Mouse (Mus musculus): Measurements from ENCODE around the gene Cd19.

Gene Cd19

DNA sequence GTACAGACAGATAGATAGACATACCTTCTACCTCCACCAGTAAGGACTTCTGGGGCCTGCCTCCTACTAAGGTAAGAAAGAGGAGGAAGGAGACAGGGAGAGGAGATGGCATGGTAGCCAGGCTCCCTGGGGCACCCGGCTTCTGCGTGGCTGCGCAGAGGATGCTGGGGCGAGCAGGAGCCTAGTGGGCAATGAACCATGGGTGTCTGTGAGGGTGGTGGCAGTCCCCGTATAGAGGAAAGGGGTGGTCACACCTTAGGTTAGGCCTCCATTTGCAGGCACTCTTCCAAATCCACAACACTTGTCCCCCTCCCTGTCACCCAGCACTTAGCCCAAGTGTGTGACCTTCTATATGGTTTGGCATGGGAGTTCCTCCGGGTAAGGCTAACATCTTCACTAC is at the start of gene Cd19:
Cd19 (minus strand) TSS at position 165 of the 400 bp plus-strand sequence.
- 93% methylated on average over 6 of the region's 6 CpGs for WGBS

DNA sequence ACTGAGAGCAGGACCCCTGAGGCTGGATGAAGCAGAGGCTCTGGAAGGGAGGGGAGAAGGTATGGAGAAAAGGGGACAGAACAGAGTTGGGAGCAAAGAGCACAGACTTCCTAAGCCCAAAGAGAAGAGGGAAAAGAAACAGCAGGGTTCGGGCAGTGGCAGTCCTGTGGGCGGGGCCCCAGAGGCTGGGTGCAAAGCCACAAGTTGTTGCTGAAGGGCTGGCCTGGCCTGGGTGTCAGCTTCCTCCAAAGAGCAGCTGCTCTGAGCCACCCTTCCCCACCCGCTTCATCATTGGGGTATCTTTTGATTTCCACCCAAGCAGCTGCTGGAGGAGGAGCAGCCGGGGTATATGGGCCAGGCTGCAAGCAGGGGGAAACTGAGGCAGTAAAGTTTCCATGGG is 49.4 kb upstream of the Cd19 start:
- WGBS = 76% methylated on average over 4 of the region's 4 CpGs

- 71% methylated on average over 4 of the region's 4 CpGs for WGBS
Measured at GRCm38 (mm10) chr7:126463547-126463946, 48.9 kb upstream of the Cd19 start.

DNA sequence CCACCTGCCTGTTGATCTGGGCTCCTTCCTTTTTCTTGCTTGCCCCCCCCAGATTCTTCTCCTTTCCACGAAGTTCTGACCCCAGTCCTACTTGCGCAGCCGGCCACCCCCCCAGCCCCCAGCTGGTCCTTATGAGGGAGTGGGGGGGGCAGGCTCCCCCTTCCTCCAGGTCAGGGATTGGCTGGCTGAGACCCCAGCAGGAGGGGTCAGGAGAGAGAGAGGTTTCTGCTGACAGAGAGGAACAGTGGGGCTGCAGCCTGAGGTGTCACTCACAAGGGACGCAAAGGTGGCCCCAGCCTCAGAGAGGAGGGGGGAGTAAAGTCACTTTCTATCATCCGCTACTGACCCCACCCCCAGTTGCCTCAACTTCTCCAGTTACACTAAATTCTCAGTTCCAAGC is 48.3 kb upstream of the Cd19 start, which contains the start of gene Atp2a1:
Atp2a1 (minus strand) TSS at position 105 of the 400 bp plus-strand sequence.
- WGBS = 70% methylated on average over 5 of the region's 5 CpGs

DNA sequence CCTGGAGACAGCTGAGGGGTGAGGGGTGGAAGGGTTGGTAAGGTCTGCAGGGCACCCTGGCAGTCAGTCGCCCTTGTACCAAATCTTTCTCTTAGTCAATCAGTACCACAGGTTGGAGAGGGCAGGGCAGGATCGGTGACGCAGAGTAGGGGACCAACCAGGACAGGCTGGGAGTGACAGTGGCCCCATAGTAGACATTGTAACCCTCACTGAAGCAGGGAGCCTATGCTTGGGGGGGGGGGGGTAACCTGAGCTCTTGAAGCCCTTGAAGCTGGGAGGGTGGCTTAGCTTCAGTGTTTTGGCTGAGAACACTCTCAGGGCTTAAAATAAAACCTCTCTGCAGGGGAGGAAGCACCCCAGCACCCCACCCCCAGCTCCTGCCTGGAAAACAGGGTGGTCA is 46.9 kb upstream of the Cd19 start:
- WGBS = 84% methylated on average over 3 of the region's 3 CpGs

DNA sequence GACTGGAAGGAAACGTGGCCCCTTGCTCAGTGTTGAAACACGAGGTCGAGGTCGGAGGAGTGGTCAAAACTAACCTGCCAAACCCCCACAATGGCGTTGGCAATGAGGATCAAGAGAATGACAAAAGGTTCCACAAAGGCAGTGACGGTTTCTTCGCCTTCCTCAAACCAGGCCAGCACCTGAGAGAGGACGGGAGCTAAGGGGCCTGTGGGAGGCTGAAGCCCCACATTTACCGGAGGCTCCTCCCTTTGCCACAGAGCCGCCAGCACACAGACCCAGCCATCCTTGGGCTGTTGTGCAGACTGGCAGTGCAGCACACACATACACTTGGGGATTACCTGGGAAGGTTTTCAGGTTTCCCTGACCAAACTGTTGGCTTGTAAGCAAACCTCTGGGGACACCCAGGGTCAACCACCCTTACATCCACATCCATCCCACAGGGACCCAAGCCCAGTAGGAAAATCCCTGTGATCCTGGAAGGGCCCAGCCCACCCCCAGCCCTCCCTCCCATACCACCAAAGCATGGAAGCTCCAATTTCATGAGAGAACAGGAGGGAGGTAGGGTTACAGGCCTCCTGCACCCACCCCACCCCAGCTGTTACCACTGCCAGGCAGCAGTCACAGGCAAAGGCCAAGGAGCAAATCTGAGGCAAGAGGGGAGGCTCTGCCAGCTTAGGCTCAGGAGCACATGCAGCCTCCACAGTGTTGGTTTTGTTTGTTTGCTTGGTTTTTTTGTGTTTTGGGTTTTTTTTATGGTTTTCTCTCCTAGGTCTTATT is 46.1 kb upstream of the Cd19 start:
- 79% methylated on average over 10 of the region's 10 CpGs for WGBS

DNA sequence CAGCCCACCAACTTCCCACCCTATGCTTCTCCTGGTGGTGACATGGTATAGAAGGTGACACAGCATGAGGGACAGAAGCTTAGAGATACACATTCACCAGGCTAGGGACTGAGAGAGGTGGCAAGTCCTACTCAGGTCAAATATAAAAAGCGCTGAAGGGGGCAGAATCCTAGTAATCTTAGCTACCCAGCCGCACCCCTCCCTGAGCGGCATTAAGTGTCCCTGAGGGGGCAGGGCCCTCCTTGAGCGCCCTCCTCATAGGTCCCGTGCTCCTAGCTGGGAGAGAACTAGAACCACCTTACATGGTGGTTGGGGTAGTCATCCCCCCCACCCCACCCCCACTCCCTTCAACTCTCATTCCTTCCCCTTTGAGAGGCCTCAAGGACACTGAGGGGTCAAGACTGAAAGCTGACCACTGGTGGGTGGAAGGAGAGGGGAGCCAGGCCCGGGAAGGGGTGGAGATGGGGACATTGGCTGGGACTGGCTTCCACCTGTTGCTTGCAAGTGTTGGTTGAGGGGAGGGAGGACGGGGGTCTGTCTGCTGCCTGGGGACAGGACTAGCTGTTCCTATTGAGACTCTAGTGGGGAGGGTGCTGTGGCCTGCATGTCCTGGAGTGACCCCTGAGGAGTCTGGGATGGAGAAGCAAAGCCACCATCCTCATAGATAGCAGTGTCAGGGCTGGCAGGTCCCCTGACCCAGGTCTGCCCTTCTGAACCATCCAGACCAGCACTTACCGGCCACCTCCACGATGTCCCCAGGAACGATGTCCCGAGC is 44.3 kb upstream of the Cd19 start:
- 85% methylated on average over 11 of the region's 11 CpGs for WGBS

DNA sequence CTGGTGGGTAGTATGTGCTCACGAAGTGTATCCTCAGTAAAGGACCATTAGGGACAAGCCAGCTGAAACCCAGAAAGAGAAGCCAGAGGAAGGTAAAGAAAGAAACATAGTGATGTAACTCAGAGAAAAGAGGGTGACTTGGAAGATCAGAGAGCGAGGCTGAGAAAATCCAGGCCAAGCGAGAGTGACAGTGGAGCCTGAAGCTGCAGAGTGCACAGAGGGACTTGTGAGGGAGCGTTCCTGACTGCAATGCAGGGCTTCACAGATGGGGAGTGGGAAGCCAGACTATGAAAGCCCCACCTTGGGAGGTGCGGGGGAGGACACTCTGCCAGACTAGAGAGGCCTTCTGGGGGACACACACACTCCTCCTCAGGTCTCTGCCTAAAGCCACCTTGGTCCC is 43.5 kb upstream of the Cd19 start:
- WGBS = 57% methylated on average over 5 of the region's 5 CpGs

DNA sequence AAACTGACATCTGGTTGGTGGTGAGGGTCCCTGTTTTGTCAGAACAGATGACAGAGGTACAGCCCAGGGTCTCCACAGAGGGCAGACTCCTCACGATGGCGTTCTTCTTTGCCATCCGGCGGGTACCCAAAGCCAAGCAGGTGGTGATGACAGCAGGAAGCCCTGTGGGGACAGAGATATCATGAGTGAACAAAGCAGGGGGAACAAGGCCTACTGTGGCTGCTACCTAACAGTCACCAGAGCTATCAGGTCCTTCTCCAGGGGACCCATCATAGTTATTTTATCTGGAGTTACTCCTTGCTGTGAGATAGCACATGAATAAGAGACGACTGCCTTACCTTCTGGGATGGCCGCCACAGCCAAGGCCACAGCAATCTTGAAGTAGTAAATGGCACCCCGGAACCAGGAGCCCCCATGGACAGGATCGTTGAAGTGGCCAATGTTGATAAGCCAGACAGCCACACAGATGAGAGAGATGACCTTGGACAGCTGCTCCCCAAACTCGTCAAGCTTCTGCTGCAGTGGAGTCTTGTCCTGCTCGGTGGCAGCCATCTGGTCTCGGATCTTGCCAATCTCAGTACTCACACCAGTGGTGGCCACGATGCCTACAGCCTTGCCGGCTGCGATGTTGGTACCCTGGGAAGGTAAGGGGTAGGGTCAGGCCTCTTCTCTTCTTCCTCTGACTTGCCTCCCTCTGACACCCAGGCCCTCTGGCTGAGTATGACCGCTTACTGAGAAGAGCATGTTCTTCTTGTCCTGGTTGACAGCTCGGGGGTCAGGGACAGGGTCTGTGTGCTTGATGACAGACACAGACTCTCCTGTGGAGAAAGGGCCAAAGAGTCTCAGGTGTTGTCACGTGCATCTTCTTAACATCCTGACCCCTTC is 41.9 kb upstream of the Cd19 start:
- WGBS = 92% methylated on average over 17 of the region's 17 CpGs

DNA sequence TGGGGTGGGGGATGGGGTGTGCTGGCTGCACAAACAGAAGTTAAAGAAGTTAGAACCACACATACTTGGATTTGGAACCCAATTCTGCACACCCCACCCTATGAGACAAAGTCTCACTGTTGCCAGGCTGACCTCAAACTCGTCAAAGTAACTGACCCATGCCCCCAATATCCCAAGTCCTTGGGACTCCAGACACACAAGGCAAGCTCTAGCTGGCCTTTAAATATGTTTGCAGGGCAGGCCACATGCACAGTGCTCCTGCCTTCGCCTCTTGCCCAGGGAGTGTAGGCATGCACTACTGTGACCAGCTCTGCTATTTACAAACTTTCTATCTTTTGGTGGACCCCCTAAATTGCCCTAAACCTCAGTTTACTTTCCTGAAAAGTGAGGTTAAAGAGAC is 40.6 kb upstream of the Cd19 start:
- 83% methylated on average over 2 of the region's 2 CpGs for WGBS

DNA sequence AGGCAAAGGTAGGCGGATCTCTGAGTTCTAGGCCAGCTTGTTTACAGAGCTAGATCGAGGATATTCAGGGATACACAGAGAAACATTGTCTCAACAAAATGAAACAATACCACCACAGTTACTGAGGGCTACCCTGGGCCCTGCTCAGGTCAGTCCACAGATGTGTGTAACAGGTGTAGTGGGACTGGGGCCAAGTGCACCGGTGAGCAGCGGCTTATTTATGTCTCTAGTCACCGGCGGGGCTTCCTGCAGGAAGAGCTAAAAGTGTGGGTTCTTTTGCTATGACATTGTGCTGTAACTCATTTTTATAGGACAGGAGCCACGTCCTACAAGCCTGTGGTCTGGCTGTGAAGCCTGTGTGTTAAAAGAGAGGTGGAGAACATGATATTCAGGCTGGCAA is 39.2 kb upstream of the Cd19 start:
- 65% methylated on average over 7 of the region's 7 CpGs for WGBS

DNA sequence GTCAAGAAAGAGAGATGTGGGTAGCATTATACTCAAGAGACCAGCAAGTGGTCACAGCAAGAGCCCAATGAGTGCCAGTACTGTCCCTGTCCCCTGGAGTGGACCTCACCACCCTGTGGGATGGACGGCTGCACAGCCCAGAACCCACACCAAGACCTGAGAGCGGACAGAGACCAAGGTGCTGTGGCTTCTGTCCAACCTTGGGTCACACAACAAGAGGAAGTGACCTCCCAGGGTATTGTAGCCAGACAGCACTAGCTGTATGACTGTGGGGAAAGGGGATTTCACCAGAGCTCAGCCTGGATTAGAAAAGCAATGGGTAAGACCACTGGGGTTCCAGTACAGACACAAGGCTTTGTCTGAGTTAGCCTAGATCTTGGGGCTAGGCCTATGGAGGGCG is 37.6 kb upstream of the Cd19 start:
- WGBS = 86% methylated on average over 3 of the region's 3 CpGs

- 92% methylated on average over 6 of the region's 6 CpGs for WGBS
Measured at GRCm38 (mm10) chr7:126450641-126451040, 36.0 kb upstream of the Cd19 start.

DNA sequence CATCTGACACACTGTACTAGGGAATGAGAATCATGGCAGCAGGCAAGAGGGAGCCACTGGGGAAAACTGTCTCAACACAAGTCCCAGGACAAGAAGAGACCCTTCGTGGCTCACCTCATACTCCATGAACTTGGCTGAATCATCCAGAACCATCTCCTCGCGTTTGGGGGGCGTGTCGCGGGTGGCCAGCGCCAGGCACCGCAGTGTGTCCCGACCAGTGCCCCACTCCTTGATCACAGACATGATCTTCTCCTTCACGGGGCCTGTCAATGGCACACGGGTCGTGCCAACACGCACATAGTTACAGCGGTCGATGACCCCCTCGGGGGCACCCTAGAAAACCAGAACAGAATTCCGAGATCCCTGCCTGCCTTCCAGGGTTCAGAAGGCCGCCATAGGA is 35.3 kb upstream of the Cd19 start:
- WGBS = 92% methylated on average over 18 of the region's 18 CpGs

- 90% methylated on average over 19 of the region's 19 CpGs for WGBS
Measured at GRCm38 (mm10) chr7:126448481-126448880, 33.8 kb upstream of the Cd19 start.

DNA sequence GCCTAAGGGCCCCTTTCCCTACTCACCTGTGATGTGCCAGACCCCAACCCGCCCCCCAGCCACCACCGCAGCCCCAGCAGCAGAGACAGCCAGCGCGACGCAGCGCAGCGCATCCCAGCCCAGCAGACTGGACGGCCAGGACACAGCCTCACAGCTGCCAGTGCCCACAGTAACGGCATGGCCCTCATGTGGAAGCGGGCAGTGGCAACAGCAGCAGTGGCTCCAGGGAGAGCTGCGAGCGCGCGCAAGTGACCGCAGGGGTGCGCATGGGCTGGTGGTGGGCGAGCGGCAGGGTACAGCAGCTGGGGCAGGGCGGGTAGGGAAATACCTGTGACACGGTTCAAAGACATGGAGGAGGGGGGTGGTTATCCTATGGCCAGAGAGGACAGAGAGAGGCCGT is 31.5 kb upstream of the Cd19 start:
- WGBS = 93% methylated on average over 21 of the region's 21 CpGs

DNA sequence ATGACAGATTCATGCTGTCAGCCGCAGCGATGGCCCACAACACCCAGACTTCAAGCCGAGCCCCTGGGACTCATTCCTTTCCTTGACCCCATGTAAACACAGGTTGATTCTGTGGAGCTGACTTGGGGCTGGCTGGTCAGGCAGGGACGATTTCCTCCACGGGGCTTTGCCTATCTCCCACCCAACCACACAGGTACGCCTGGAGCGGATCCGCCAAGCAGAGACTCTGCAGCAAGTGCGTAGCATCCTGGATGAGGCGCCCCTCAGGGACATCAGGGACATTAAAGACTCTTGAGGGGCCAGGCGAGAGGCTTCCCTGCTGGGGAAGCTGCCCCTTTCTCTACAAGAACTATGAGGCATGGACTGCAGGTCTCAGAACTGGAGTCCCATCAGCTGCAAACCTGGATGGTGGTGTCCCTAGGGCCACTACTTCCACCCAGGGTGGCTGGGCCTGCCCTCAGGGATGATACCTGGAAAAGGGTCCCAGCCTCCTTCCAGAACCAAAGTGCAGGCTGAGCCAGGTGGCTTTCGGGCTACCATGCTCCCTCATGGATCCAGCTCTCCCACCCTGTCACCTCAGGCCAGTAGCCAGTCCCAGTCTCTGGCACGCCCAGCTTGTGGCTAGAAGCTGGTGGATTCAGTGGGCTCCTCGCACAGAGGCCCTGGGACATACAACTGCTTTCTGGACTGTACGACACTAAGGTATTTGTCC is 30.6 kb upstream of the Cd19 start:
- WGBS = 95% methylated on average over 15 of the region's 15 CpGs

DNA sequence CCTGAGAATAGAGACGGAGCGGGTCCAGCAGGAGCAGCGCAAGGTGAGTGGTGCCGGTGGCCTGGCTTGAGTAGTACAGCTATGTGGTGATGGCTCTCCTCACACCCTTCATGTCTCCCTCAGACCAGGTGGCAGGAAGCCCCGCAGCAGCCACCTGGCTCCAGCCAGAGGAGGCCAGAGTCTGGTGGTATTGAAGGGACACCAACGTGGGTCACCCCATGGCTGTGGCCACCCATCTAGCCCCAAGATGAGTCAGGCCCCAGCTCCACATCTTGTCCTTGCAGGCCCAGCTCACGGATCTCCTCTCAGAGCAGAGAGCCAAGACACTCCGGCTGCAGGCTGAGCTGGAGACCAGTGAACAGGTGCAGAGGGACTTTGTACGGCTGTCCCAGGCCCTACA is 29.8 kb upstream of the Cd19 start:
- 98% methylated on average over 9 of the region's 9 CpGs for WGBS

DNA sequence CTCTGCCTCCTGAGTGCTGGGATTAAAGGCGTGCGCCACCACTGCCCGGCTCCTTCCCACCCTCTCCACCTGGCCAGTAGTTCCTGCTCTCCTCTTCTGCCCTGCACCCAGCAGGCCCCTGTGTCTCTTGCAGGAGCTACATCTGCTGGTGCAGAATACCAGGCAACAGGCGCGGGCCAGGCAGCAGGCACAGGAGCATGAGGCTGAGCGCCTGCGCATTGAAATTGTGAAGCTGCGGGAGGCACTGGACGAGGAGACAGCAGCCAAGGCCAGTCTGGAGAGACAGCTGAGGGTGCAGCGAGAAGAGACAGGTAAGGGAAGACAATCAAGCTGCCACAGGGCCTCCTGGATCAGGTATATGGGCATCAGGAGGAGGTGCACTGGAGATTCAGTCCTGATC is 29.3 kb upstream of the Cd19 start:
- 96% methylated on average over 10 of the region's 10 CpGs for WGBS

DNA sequence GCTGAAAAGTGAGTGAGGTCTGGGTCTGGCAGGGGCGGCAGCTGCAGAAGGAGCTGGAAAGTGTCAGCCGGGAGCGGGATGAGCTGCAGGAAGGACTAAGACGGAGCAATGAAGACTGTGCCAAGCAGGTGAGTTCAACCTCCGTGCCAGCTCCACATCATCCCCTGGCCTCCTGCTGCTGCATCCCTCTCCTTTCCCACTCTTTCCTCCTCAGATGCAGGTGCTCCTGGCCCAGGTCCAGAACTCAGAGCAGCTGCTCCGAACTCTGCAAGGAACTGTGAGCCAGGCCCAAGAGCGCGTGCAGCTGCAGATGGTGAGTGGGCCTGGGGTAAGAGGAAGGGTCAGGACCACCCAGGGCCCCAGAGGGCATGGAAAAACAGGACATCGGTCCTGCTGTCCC is 25.4 kb upstream of the Cd19 start:
- 76% methylated on average over 9 of the region's 9 CpGs for WGBS

DNA sequence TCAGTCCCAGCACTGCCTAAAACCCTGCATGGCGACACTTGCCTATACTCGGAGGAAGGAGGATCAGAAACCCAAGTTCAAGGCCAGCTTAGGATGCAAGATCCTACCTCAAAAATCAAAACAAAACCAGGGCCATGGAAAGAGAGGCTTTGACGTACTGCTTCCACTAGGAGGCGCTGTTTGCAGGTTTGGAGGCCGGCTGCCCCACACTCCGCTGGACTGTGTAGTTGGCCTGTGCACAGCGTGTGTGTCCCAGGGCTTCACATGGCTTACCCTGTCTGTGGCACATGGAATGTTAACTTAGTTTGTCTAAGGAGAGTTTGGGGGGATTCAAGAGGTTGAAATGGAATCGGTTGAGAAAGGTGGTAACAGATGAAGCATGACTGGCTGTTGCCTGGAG is 22.2 kb upstream of the Cd19 start:
- WGBS = 39% methylated on average over 8 of the region's 8 CpGs

DNA sequence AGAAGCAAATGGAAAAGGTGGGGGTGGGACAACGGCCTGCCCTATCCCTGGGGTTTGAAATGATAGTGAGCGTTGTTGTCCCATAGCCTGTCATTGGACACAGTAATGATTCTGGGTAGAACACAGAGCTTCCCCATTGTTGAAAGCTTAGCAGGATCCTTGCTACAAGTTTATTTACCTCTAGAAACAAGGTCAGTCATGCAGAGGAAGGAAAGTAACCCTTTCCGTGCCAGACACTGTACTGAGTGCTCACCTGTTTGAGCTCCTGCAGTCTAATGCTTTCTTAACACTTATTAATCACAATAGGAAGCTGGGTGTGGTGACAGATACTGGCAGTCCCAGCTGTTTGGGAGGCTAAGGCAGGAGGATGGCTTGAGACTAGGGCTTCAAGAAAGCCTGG is 21.1 kb upstream of the Cd19 start:
- 87% methylated on average over 3 of the region's 3 CpGs for WGBS
